Mouse (Mus musculus) layer of hippocampus, postnatal 10 days (tissue): ENCODE results near the gene Syk. TPM values are rescaled to one million over a fixed set of nuclear protein-coding genes. Genes with fewer than 3 reads are reported as not detected.

Experiments used
- DNase-seq, 2 experiments: peaks; one replicate each; pipeline ENCODE4 v3.0.0; 2021; ENCODE audit warnings: low spot score in 2 of 2
- long read RNA-seq: library from polyadenylated mRNA; stranded (forward); transcript quantifications from one replicate; pipeline ENCODE4 v2.0.0, GENCODE M21; 2023
- total RNA-seq, 2 experiments: library from RNA; stranded (reverse); gene quantifications; 2 replicates each; pipeline ENCODE4 v1.2.3; 2021

Syk gene
- total RNA-seq = 1 to 10 TPM; 6.6 to 8.2 TPM
- long read RNA-seq, partial matches to known transcripts = 1 of 14 reads
- long read RNA-seq, other reads (novel, unspliced or antisense) = 13 of 14 reads

GRCm38 (mm10) chr13:52582878-52583661 lies at the start of gene Syk:
Gene Syk, plus strand, starts transcription at chr13:52583173.
- DNase-seq = peak; percentile 44 to 69

- DNase-seq = no peak
Observed at GRCm38 (mm10) chr13:52533644-52534043, 49.3 kb upstream of the Syk start.

- peak; percentile 65 to 76 for DNase-seq
Observed at GRCm38 (mm10) chr13:52535542-52535941, 47.4 kb upstream of the Syk start.

GRCm38 (mm10) chr13:52537754-52538587 lies 45.0 kb upstream of the Syk start:
- no peak for DNase-seq

- no peak for DNase-seq
Observed at GRCm38 (mm10) chr13:52538588-52539116, 44.3 kb upstream of the Syk start.

GRCm38 (mm10) chr13:52539461-52539860 lies 43.5 kb upstream of the Syk start:
- no peak for DNase-seq

GRCm38 (mm10) chr13:52541385-52542035 lies 41.5 kb upstream of the Syk start:
- no peak for DNase-seq

- no peak for DNase-seq
Observed at GRCm38 (mm10) chr13:52542036-52542526, 40.9 kb upstream of the Syk start.

- no peak for DNase-seq
Observed at GRCm38 (mm10) chr13:52542636-52543035, 40.3 kb upstream of the Syk start.

GRCm38 (mm10) chr13:52546288-52546687 lies 36.7 kb upstream of the Syk start:
- DNase-seq = no peak

- DNase-seq = no peak
Observed at GRCm38 (mm10) chr13:52550690-52551193, 32.2 kb upstream of the Syk start.

GRCm38 (mm10) chr13:52551275-52551674 lies 31.7 kb upstream of the Syk start:
- no peak for DNase-seq

- no peak for DNase-seq
Observed at GRCm38 (mm10) chr13:52552822-52553477, 30.0 kb upstream of the Syk start.

- DNase-seq = no peak
Observed at GRCm38 (mm10) chr13:52554722-52555121, 28.3 kb upstream of the Syk start.

- DNase-seq = no peak
Observed at GRCm38 (mm10) chr13:52557421-52557820, 25.6 kb upstream of the Syk start.

- DNase-seq = no peak
Observed at GRCm38 (mm10) chr13:52561367-52562165, 21.4 kb upstream of the Syk start.

- no peak for DNase-seq
Observed at GRCm38 (mm10) chr13:52562166-52562571, 20.8 kb upstream of the Syk start.

- DNase-seq = no peak
Observed at GRCm38 (mm10) chr13:52565103-52565739, 17.8 kb upstream of the Syk start.

GRCm38 (mm10) chr13:52566188-52566760 lies 16.7 kb upstream of the Syk start:
- no peak for DNase-seq
